Mouse (Mus musculus): ENCODE measurements around the gene Bcl3.
A peak's percentile ranks its signal among the peaks of the same experiment; 100 is the strongest.
"Not testable (repeated sequence)": the region's sequence is repeated elsewhere in the genome, so short reads cannot be mapped to it uniquely, and the experiment has no call there.

Bcl3 gene

GRCm38 (mm10) chr7:19800764-19801163 is 21.8 kb downstream of the Bcl3 start:
- DNase-seq: peak in 1 of 2 experiments; percentile 80

- peak; percentile 91 to 92 for DNase-seq
Measured at GRCm38 (mm10) chr7:19796697-19797588, 25.6 kb downstream of the Bcl3 start, which contains the start of gene Cblc. TSS of gene Cblc (minus strand) at chr7:19796809.

- no peak for DNase-seq
Measured at GRCm38 (mm10) chr7:19796254-19796653, 26.3 kb downstream of the Bcl3 start.

GRCm38 (mm10) chr7:19795236-19795635 is 27.3 kb downstream of the Bcl3 start:
- DNase-seq: no peak

GRCm38 (mm10) chr7:19792701-19793630 is 29.6 kb downstream of the Bcl3 start:
- DNase-seq: peak; percentile 73 to 80

GRCm38 (mm10) chr7:19791504-19791903 is 31.1 kb downstream of the Bcl3 start:
- not testable (repeated sequence) for DNase-seq

GRCm38 (mm10) chr7:19789904-19790347 is 32.6 kb downstream of the Bcl3 start:
- DNase-seq: peak; percentile 79 to 89

GRCm38 (mm10) chr7:19785874-19786458 is 36.6 kb downstream of the Bcl3 start:
- no peak for DNase-seq

- no peak for DNase-seq
Measured at GRCm38 (mm10) chr7:19784764-19785535, 37.6 kb downstream of the Bcl3 start.

GRCm38 (mm10) chr7:19783630-19784029 is 38.9 kb downstream of the Bcl3 start:
- DNase-seq: no peak

GRCm38 (mm10) chr7:19782645-19783044 is 39.9 kb downstream of the Bcl3 start:
- DNase-seq: peak in 1 of 2 experiments; percentile 55

GRCm38 (mm10) chr7:19781741-19782140 is 40.8 kb downstream of the Bcl3 start:
- DNase-seq: no peak

- DNase-seq: no peak
Measured at GRCm38 (mm10) chr7:19779903-19780302, 42.7 kb downstream of the Bcl3 start.

- no peak for DNase-seq
Measured at GRCm38 (mm10) chr7:19778645-19779044, 43.9 kb downstream of the Bcl3 start.

- no peak for DNase-seq
Measured at GRCm38 (mm10) chr7:19777049-19777723, 45.4 kb downstream of the Bcl3 start.

- DNase-seq: no peak
Measured at GRCm38 (mm10) chr7:19771682-19772081, 50.9 kb downstream of the Bcl3 start.

GRCm38 (mm10) chr7:19770984-19771391 is 51.6 kb downstream of the Bcl3 start, which contains the start of gene Bcam:
TSS of gene Bcam (minus strand) at chr7:19771016.
- peak in 1 of 2 experiments; percentile 67 for DNase-seq

GRCm38 (mm10) chr7:19770375-19770754 is 52.2 kb downstream of the Bcl3 start:
- DNase-seq: peak; percentile 87 to 92

GRCm38 (mm10) chr7:19769434-19770374 is 52.9 kb downstream of the Bcl3 start:
- DNase-seq: no peak

- no peak for DNase-seq
Measured at GRCm38 (mm10) chr7:19769001-19769400, 53.6 kb downstream of the Bcl3 start.

Measured in kidney, adult 8-10 months (tissue).